Mouse (Mus musculus): ENCODE measurements at regions not wholly inside any gene's neighbourhood (a gene's known extent, or its start where the extent isn't known, plus 50 kb on each side); places are given as distances from the start of the nearest gene placed in this dataset.

GRCm38 (mm10) chr10:96363867-96364266 lies 227.5 kb downstream of the Gm5426 start:
- Histone ChIP-seq H3K4me1 (ENCODE audit: control insufficient read depth, insufficient read depth, low read length) (no peaks in the 10 kb centered on the region), H3K9ac (replicated peaks; ENCODE audit: low read length) (no peak overlapping the region), H3K36me3 (ENCODE audit: control insufficient read depth, insufficient read depth, low read length) (no peaks in the 10 kb centered on the region), H3K27ac (replicated peaks; ENCODE audit: low read depth, low read length) (no peak overlapping the region), H3K27me3 (ENCODE audit: control insufficient read depth, insufficient read depth, low read length) (no peaks in the 10 kb centered on the region), H3K9me3 (ENCODE audit: control insufficient read depth, low read length) (no peaks in the 10 kb centered on the region), H3K4me2 (ENCODE audit: low read length) (no peak overlapping the region), H3K4me3 (replicated peaks; ENCODE audit: low read depth, low read length) (no peak overlapping the region)
- DNase-seq (no peak), ATAC-seq (ENCODE audit: low FRiP score, low TSS enrichment) (no peak)
- WGBS = 93% methylated on average over 4 of the region's 4 CpGs

DNA sequence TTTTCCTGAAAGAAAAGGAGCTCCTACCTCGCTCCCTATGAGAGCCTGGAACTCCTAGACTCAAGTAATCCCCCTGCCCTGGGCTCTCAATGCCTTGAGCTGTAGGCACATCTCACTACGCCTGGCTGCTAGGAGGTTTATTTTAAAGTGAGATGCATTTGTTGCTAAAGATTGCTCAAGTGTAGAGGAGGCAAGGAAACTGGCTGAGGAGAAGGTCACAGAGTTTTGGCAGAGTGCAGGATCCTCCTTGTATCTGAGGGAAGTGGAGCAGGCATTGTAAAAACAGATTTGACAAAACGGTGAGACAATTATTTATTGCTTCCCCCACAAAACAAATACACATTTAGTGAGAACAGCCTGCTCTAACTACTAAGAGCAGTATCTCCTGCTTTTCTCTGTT lies 228.7 kb downstream of the Gm5426 start:
- H3K4me1 ChIP-seq (ENCODE audit: control insufficient read depth, insufficient read depth, low read length) = no peaks in the 10 kb centered on the region
- WGBS = 88% methylated on average over 3 of the region's 3 CpGs
- DNase-seq (no peak), ATAC-seq (ENCODE audit: low FRiP score, low TSS enrichment) (no peak)
- no peaks in the 10 kb centered on the region for H3K36me3 ChIP-seq (ENCODE audit: control insufficient read depth, insufficient read depth, low read length)
- H3K4me3 ChIP-seq (replicated peaks; ENCODE audit: low read depth, low read length) = no peak overlapping the region
- no peak overlapping the region for H3K9ac ChIP-seq (replicated peaks; ENCODE audit: low read length)
- no peaks in the 10 kb centered on the region for H3K27me3 ChIP-seq (ENCODE audit: control insufficient read depth, insufficient read depth, low read length)
- no peak overlapping the region for H3K27ac ChIP-seq (replicated peaks; ENCODE audit: low read depth, low read length)
- H3K4me2 ChIP-seq (ENCODE audit: low read length) = no peak overlapping the region
- H3K9me3 ChIP-seq (ENCODE audit: control insufficient read depth, low read length) = no peaks in the 10 kb centered on the region

DNA sequence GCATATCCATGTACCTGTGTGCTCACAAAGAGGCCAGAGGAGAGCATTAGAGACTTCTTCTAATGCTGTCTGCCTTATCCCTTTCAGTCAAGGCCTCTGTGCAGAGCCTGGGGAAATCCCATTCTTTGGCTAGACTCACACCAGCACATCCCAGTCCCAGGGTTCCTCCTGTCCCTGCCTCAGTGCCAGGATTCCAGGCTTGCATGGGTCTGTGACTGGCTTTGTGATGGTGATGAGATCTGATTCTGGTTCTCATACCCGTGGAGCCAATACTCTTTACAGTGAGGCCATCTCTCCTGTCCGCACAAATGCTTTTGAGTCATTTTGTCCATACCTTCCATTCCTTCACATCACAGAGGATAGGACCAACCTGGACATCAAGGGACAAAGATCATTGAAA lies 230.5 kb downstream of the Gm5426 start:
- H3K27ac ChIP-seq (replicated peaks; ENCODE audit: low read depth, low read length) = no peak overlapping the region
- H3K9me3 ChIP-seq (ENCODE audit: control insufficient read depth, low read length) = no peaks in the 10 kb centered on the region
- H3K27me3 ChIP-seq (ENCODE audit: control insufficient read depth, insufficient read depth, low read length) = no peaks in the 10 kb centered on the region
- peaks cover 7% of the 10 kb centered on the region; the same call in 1 of the 2 replicates for H3K4me1 ChIP-seq (ENCODE audit: control insufficient read depth, insufficient read depth, low read length)
- no peak overlapping the region for H3K4me3 ChIP-seq (replicated peaks; ENCODE audit: low read depth, low read length)
- DNase-seq (no peak), ATAC-seq (ENCODE audit: low FRiP score, low TSS enrichment) (no peak)
- no peak overlapping the region for H3K4me2 ChIP-seq (ENCODE audit: low read length)
- H3K36me3 ChIP-seq (ENCODE audit: control insufficient read depth, insufficient read depth, low read length) = no peaks in the 10 kb centered on the region
- 91% methylated on average over 2 of the region's 2 CpGs for WGBS
- no peak overlapping the region for H3K9ac ChIP-seq (replicated peaks; ENCODE audit: low read length)

- ATAC-seq (ENCODE audit: low FRiP score, low TSS enrichment) (no peak; the same call in 1 of the 2 replicates), DNase-seq (peak; percentile 21)
- Histone ChIP-seq H3K9me3 (ENCODE audit: control insufficient read depth, low read length) (no peaks in the 10 kb centered on the region), H3K4me3 (replicated peaks; ENCODE audit: low read depth, low read length) (peak overlapping the region; percentile 12; the same call in 1 of the 2 replicates), H3K36me3 (ENCODE audit: control insufficient read depth, insufficient read depth, low read length) (no peaks in the 10 kb centered on the region), H3K4me1 (ENCODE audit: control insufficient read depth, insufficient read depth, low read length) (peaks cover 7% of the 10 kb centered on the region; the same call in 1 of the 2 replicates), H3K4me2 (ENCODE audit: low read length) (peak overlapping the region; percentile 53), H3K9ac (replicated peaks; ENCODE audit: low read length) (no peak overlapping the region; the same call in 1 of the 2 replicates), H3K27ac (replicated peaks; ENCODE audit: low read depth, low read length) (no peak overlapping the region), H3K27me3 (ENCODE audit: control insufficient read depth, insufficient read depth, low read length) (no peaks in the 10 kb centered on the region)
- WGBS = 29% methylated on average over 21 of the region's 21 CpGs
Measured at GRCm38 (mm10) chr10:96370547-96371320, 234.3 kb downstream of the Gm5426 start.

DNA sequence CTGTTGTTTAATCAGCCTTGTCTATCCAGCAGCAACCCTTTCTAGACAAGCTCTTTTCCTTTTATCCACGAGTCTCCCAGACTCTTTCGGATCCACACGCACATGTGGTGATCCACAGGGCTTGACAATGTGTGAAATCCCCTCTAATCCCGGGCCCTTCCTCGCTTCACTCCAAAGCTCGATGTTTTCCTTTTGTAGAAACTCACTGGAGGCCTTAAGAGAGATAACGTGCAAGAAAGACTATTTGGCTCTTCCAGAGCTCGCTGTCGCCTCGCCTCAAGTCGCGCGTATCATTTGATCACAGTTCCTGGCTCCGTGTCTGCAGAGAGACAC lies 234.9 kb downstream of the Gm5426 start:
- H3K9ac ChIP-seq (replicated peaks; ENCODE audit: low read length) = no peak overlapping the region; the same call in 1 of the 2 replicates
- H3K4me3 ChIP-seq (replicated peaks; ENCODE audit: low read depth, low read length) = peak overlapping the region; percentile 12; the same call in 1 of the 2 replicates
- peak; percentile 64 for DNase-seq
- no peak overlapping the region for H3K27ac ChIP-seq (replicated peaks; ENCODE audit: low read depth, low read length)
- H3K36me3 ChIP-seq (ENCODE audit: control insufficient read depth, insufficient read depth, low read length) = no peaks in the 10 kb centered on the region
- no peaks in the 10 kb centered on the region for H3K9me3 ChIP-seq (ENCODE audit: control insufficient read depth, low read length)
- H3K4me2 ChIP-seq (ENCODE audit: low read length) = peak overlapping the region; percentile 53
- no peak; the same call in 1 of the 2 replicates for ATAC-seq (ENCODE audit: low FRiP score, low TSS enrichment)
- H3K27me3 ChIP-seq (ENCODE audit: control insufficient read depth, insufficient read depth, low read length) = no peaks in the 10 kb centered on the region
- peaks cover 7% of the 10 kb centered on the region; the same call in 1 of the 2 replicates for H3K4me1 ChIP-seq (ENCODE audit: control insufficient read depth, insufficient read depth, low read length)
- 21% methylated on average over 14 of the region's 14 CpGs for WGBS

GRCm38 (mm10) chr10:96372616-96373346 lies 236.4 kb downstream of the Gm5426 start:
- no peak for DNase-seq
- Histone ChIP-seq H3K36me3 (ENCODE audit: control insufficient read depth, insufficient read depth, low read length) (no peaks in the 10 kb centered on the region), H3K9me3 (ENCODE audit: control insufficient read depth, low read length) (no peaks in the 10 kb centered on the region), H3K4me1 (ENCODE audit: control insufficient read depth, insufficient read depth, low read length) (peaks cover 7% of the 10 kb centered on the region; the same call in 1 of the 2 replicates), H3K27ac (replicated peaks; ENCODE audit: low read depth, low read length) (no peak overlapping the region), H3K4me3 (replicated peaks; ENCODE audit: low read depth, low read length) (no peak overlapping the region), H3K9ac (replicated peaks; ENCODE audit: low read length) (no peak overlapping the region), H3K4me2 (ENCODE audit: low read length) (no peak overlapping the region), H3K27me3 (ENCODE audit: control insufficient read depth, insufficient read depth, low read length) (no peaks in the 10 kb centered on the region)
- 67% methylated on average over 11 of the region's 11 CpGs for WGBS
- no peak for ATAC-seq (ENCODE audit: low FRiP score, low TSS enrichment)

GRCm38 (mm10) chr10:96373481-96373880 lies 237.1 kb downstream of the Gm5426 start:
- Histone ChIP-seq H3K4me3 (replicated peaks; ENCODE audit: low read depth, low read length) (no peak overlapping the region), H3K9ac (replicated peaks; ENCODE audit: low read length) (no peak overlapping the region), H3K27ac (replicated peaks; ENCODE audit: low read depth, low read length) (no peak overlapping the region), H3K4me2 (ENCODE audit: low read length) (no peak overlapping the region), H3K4me1 (ENCODE audit: control insufficient read depth, insufficient read depth, low read length) (peaks cover 7% of the 10 kb centered on the region; the same call in 1 of the 2 replicates), H3K9me3 (ENCODE audit: control insufficient read depth, low read length) (no peaks in the 10 kb centered on the region), H3K36me3 (ENCODE audit: control insufficient read depth, insufficient read depth, low read length) (no peaks in the 10 kb centered on the region), H3K27me3 (ENCODE audit: control insufficient read depth, insufficient read depth, low read length) (no peaks in the 10 kb centered on the region)
- DNase-seq = no peak
- ATAC-seq (ENCODE audit: low FRiP score, low TSS enrichment) = no peak
- WGBS = 67% methylated on average over 7 of the region's 7 CpGs

DNA sequence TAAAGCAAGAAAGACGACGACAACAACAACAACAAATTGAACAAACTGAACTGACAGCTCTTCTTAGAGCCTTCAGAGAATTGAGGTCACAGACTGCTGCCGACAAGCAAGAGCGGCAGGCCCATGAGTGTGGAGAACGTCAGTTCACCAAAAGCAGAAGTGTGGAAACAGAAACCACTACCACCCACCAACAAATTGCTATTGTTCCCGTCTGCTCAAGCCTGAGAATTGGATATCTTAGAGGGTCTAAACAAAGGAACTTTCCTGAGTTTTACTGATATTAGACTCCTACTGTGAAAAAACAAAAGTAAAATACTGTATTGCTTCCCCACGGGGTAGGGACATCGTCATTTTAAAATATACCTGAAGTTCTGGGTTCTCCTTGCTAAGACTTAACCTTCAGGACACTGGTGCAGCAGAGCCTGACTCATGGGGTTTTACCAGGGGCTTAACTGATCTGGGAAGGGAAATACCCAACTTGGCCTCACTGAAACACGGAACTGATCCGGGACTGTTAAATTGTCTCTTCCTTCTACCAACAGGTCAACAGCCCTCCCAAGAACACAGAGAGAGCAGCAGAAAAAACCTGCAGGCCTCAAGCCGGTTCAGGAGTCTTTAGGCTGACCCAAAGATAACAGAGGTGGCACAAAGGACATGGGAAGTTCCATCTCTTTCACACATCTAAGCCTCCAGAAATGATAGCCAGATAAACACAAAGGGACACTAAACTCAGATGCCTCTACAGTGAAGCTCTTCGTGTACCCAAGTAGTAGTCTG lies 238.1 kb downstream of the Gm5426 start:
- 92% methylated on average over 12 of the region's 12 CpGs for WGBS
- H3K36me3 ChIP-seq (ENCODE audit: control insufficient read depth, insufficient read depth, low read length) = no peaks in the 10 kb centered on the region
- H3K27me3 ChIP-seq (ENCODE audit: control insufficient read depth, insufficient read depth, low read length) = no peaks in the 10 kb centered on the region
- peaks cover 7% of the 10 kb centered on the region; the same call in 1 of the 2 replicates for H3K4me1 ChIP-seq (ENCODE audit: control insufficient read depth, insufficient read depth, low read length)
- H3K9me3 ChIP-seq (ENCODE audit: control insufficient read depth, low read length) = no peaks in the 10 kb centered on the region
- no peak overlapping the region for H3K4me3 ChIP-seq (replicated peaks; ENCODE audit: low read depth, low read length)
- ATAC-seq (ENCODE audit: low FRiP score, low TSS enrichment) (no peak), DNase-seq (no peak)
- no peak overlapping the region for H3K9ac ChIP-seq (replicated peaks; ENCODE audit: low read length)
- H3K4me2 ChIP-seq (ENCODE audit: low read length) = no peak overlapping the region
- no peak overlapping the region for H3K27ac ChIP-seq (replicated peaks; ENCODE audit: low read depth, low read length)

All from midbrain, embryonic 14.5 days (tissue).